8 mouse cellular contexts compared by ENCODE assay signal in genomic region chr15:12320441-12321090, GRCm38 (mm10). TPM values are rescaled to one million over a fixed set of nuclear protein-coding genes. Genes with fewer than 3 reads are reported as not detected.
DNase-seq lines count a peak whose midpoint lies in the region; ATAC-seq and TF ChIP-seq lines count a peak whose summit lies in the region.

No protein-coding gene starts in this region.

- peaks cover 12% of the 10 kb centered on the region for H3K27me3 ChIP-seq in embryonic facial prominence, embryonic 13.5 days
- H3K27me3 ChIP-seq in intestine, embryonic 15.5 days (replicated peaks): no peaks in the 10 kb centered on the region
- H3K27me3 ChIP-seq in myocyte (ENCODE audit: control insufficient read depth, insufficient read depth, insufficient read length): no peaks in the 10 kb centered on the region

- H3K27ac ChIP-seq in layer of hippocampus, adult 2 months: peak overlapping the region; percentile 100
- peak overlapping the region; percentile 94 for H3K27ac ChIP-seq in embryonic facial prominence, embryonic 13.5 days
- peak overlapping the region; percentile 54 for H3K27ac ChIP-seq in intestine, embryonic 15.5 days

- H3K36me3 ChIP-seq in embryonic facial prominence, embryonic 13.5 days: peaks cover 2% of the 10 kb centered on the region
- H3K36me3 ChIP-seq in intestine, embryonic 15.5 days: no peaks in the 10 kb centered on the region
- H3K36me3 ChIP-seq in myocyte (ENCODE audit: control insufficient read depth, insufficient read depth): peaks cover under 1% of the 10 kb centered on the region

- no peak for TF ChIP-seq CTCF in layer of hippocampus, adult 2 months (conservative IDR thresholded peaks at IDR 0.05)

- 3% methylated on average over 22 of the region's 22 CpGs for WGBS in embryonic facial prominence, embryonic 13.5 days
- 4% methylated on average over 22 of the region's 22 CpGs for WGBS in intestine, embryonic 15.5 days

- peaks cover 39% of the 10 kb centered on the region for H3K79me2 ChIP-seq in myocyte (ENCODE audit: control insufficient read depth, insufficient read depth)

- peaks cover 12% of the 10 kb centered on the region for H3K4me1 ChIP-seq in embryonic facial prominence, embryonic 13.5 days
- H3K4me1 ChIP-seq in intestine, embryonic 15.5 days (replicated peaks): 0 out of 2 replicates have a peak, but pooled peaks cover 7% of the 10 kb centered on the region

- peak overlapping the region; percentile 99 for H3K9ac ChIP-seq in embryonic facial prominence, embryonic 13.5 days
- peak overlapping the region; percentile 63 for H3K9ac ChIP-seq in intestine, embryonic 15.5 days

- peak overlapping the region; percentile 99 for H3K4me3 ChIP-seq in layer of hippocampus, adult 2 months
- H3K4me3 ChIP-seq in embryonic facial prominence, embryonic 13.5 days: peak overlapping the region; percentile 99
- peak overlapping the region; percentile 81 for H3K4me3 ChIP-seq in intestine, embryonic 15.5 days (replicated peaks)
- peak overlapping the region; percentile 74 for H3K4me3 ChIP-seq in myocyte

- TF ChIP-seq POLR2A in myocyte (IDR thresholded peaks at IDR 0.05; ENCODE audit: insufficient read length, low read depth): no peak

- no peaks in the 10 kb centered on the region for H3K9me3 ChIP-seq in embryonic facial prominence, embryonic 13.5 days
- H3K9me3 ChIP-seq in intestine, embryonic 15.5 days: no peaks in the 10 kb centered on the region

- no peak for DNase-seq in layer of hippocampus, adult 2 months (ENCODE audit: low spot score in 2 of 2)
- no peak for DNase-seq in layer of hippocampus, adult 11-12 months (ENCODE audit: low spot score)
- no peak for DNase-seq in right cerebral cortex, adult 18-20 months
- DNase-seq in natural killer cell, adult 2 months (ENCODE audit: low spot score in 2 of 2): no peak
- DNase-seq in adrenal gland, adult 18-20 months (ENCODE audit: low spot score in 2 of 2): no peak

- peak overlapping the region; percentile 81 for H3K4me2 ChIP-seq in embryonic facial prominence, embryonic 13.5 days
- H3K4me2 ChIP-seq in intestine, embryonic 15.5 days (replicated peaks): peak overlapping the region; percentile 76
- H3K4me2 ChIP-seq in myocyte (ENCODE audit: low read depth): peak overlapping the region; percentile 98

- no peak for ATAC-seq in embryonic facial prominence, embryonic 13.5 days (ENCODE audit: insufficient number of reproducible peaks, insufficient read depth, low FRiP score, low TSS enrichment, low read depth)
- no peak; the same call in 1 of the 2 replicates for ATAC-seq in intestine, embryonic 15.5 days

- peak overlapping the region; percentile 86 for H3ac ChIP-seq in myocyte (ENCODE audit: control insufficient read depth, insufficient read length)

TF ChIP-seq in myocyte, 11 proteins besides CTCF, POLR2A, EP300 and RAD21:
- no peak for TF ChIP-seq MAX (IDR thresholded peaks at IDR 0.05; ENCODE audit: low read depth)
- TF ChIP-seq MYOD1 (IDR thresholded peaks at IDR 0.05; ENCODE audit: control insufficient read depth in 1 of 3, insufficient read length in 2 of 3, low read depth in 2 of 3): no peak
- TF ChIP-seq MYOG (IDR thresholded peaks at IDR 0.05; ENCODE audit: control insufficient read depth in 1 of 3, insufficient read depth in 1 of 3, insufficient read length in 2 of 3, low read depth in 2 of 3): no peak
- TF ChIP-seq POLR2AphosphoS2 (IDR thresholded peaks at IDR 0.05; ENCODE audit: insufficient read length, low read depth): no peak
- no peak for TF ChIP-seq E2F4 (IDR thresholded peaks at IDR 0.05; ENCODE audit: insufficient read depth)
- no peak for TF ChIP-seq SRF (IDR thresholded peaks at IDR 0.05; ENCODE audit: control insufficient read depth, insufficient read length, low read depth)
- TF ChIP-seq USF1 (IDR thresholded peaks at IDR 0.05; ENCODE audit: low read depth): no peak
- no peak for TF ChIP-seq TCF12 (IDR thresholded peaks at IDR 0.05; ENCODE audit: insufficient read depth, poor library complexity, severe bottlenecking)
- no peak for TF ChIP-seq CEBPB (IDR thresholded peaks at IDR 0.05; ENCODE audit: insufficient read depth, poor library complexity, severe bottlenecking)
- TF ChIP-seq TCF3 (IDR thresholded peaks at IDR 0.05; ENCODE audit: insufficient read length, low read depth): no peak
- TF ChIP-seq REST (IDR thresholded peaks at IDR 0.05; ENCODE audit: insufficient read depth, insufficient read length): no peak

RNA-seq across cellular contexts. Expression of gene Golph3, which starts 0.7 kb away (rescaled TPM):
- 10 to 100 TPM; 91.3 to 94.5 TPM for total RNA-seq in layer of hippocampus, adult 2 months (2021)
- polyA plus RNA-seq in embryonic facial prominence, embryonic 13.5 days (2015; fragmentation: Nextera tagmentation; extraction: Ambion mirVana): 89.9 and 98.2 TPM in 2 replicates
- 79.5 and 85.1 TPM in 2 replicates for polyA plus RNA-seq in intestine, embryonic 15.5 days (2015; fragmentation: Nextera tagmentation; extraction: Ambion mirVana)
- 55.4 TPM for polyA plus RNA-seq in myocyte (2012; fragmentation: generic; extraction: Trizol)
- 100 to 1,000 TPM; 131 to 161 TPM for total RNA-seq in adrenal gland, adult 18-20 months (2021)

RNA-seq across cellular contexts. Expression of gene 1810049J17Rik, which starts 1.1 kb away (rescaled TPM):
- 1 to 10 TPM in 1 of 2 experiments, under 1 TPM in 1; 0.95 to 1.2 TPM for total RNA-seq in layer of hippocampus, adult 2 months (2021)
- not detected in 2 replicates for polyA plus RNA-seq in embryonic facial prominence, embryonic 13.5 days (2015; fragmentation: Nextera tagmentation; extraction: Ambion mirVana)
- polyA plus RNA-seq in intestine, embryonic 15.5 days (2015; fragmentation: Nextera tagmentation; extraction: Ambion mirVana): 0.69 and 1.8 TPM in 2 replicates
- 9.7 TPM for polyA plus RNA-seq in myocyte (2012; fragmentation: generic; extraction: Trizol)
- total RNA-seq in adrenal gland, adult 18-20 months (2021): 1 to 10 TPM in 1 of 2 experiments, under 1 TPM in 1; 0.77 to 1.6 TPM
